Mouse (Mus musculus): ENCODE measurements at regions not wholly inside any gene's neighbourhood (a gene's known extent, or its start where the extent isn't known, plus 50 kb on each side); places are given as distances from the start of the nearest gene placed in this dataset.

GRCm38 (mm10) chr13:37513206-37513904 is 168.3 kb downstream of the Ly86 start:
- no peak for TF ChIP-seq POLR2A (IDR thresholded peaks at IDR 0.05; ENCODE audit: insufficient read depth, low read depth, low read length)
- TF ChIP-seq CTCF (IDR thresholded peaks at IDR 0.05; ENCODE audit: insufficient read depth, low read depth, low read length), result no peak

All from olfactory bulb, adult 2 months (tissue).